Mouse (Mus musculus): ENCODE data around the gene Alas2. TPM values are rescaled to one million over a fixed set of nuclear protein-coding genes. Genes with fewer than 3 reads are reported as not detected.

Gene Alas2
- total and polyA plus RNA-seq, 2 experiments from 2014 or later = 7.8 to 23.0 TPM

DNA sequence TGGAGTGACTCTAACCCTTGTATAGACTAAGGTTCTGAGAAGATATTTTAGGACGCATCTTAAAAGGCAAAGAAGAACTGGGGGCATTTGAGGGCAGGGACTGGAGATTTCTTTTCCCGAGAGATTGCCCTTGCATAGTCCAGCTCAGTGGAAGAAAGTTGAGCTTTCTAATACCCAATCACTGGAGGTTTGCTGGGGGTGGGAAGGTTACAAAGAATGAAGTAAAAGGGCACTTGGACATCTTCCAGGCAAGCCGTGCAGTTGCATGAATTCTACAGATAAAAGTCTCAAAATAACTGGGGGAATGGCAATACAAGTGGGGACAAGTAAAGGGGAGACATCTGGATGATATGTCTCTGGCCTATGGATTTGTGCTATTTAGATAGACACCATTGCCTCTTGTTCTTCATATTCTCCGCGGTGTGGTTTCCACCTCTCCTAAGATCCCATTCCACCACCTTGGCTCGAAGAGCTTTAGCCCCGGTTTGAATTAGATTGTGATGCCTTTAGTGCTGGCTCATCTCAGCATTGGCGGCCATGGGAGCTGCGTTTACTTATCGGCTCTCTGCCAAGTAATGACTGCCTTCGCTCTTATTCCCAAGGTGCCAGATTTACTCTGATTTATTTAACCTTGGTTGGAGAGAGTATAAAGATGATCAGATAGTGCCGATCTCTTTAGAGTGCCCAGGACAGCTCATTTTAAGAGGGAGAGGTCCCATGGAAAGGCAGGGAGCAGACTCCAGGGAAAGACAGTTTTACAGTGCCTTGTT is 46.3 kb downstream of the Alas2 start:
- Histone ChIP-seq H3K4me1 (ENCODE audit: insufficient read depth, low read length) (no peaks in the 10 kb centered on the region), H3K4me3 (ENCODE audit: low read depth, low read length) (no peak overlapping the region), H3K27me3 (ENCODE audit: insufficient read depth, low read length) (no peaks in the 10 kb centered on the region), H3K9me3 (ENCODE audit: low read length) (no peaks in the 10 kb centered on the region), H3K36me3 (ENCODE audit: insufficient read depth, low read length) (no peaks in the 10 kb centered on the region), H3K27ac (ENCODE audit: low read depth, low read length) (no peak overlapping the region), H3K4me2 (ENCODE audit: low read depth, low read length, poor library complexity, severe bottlenecking) (no peak overlapping the region), H3K9ac (replicated peaks; ENCODE audit: low read length, poor library complexity, severe bottlenecking) (no peak overlapping the region)
- no peak for TF ChIP-seq CTCF (IDR thresholded peaks at IDR 0.05)
- 79% methylated on average over 12 of the region's 12 CpGs for WGBS
- DNase-seq (ENCODE audit: low spot score) = no peak
- ATAC-seq (ENCODE audit: low FRiP score) = no peak

DNA sequence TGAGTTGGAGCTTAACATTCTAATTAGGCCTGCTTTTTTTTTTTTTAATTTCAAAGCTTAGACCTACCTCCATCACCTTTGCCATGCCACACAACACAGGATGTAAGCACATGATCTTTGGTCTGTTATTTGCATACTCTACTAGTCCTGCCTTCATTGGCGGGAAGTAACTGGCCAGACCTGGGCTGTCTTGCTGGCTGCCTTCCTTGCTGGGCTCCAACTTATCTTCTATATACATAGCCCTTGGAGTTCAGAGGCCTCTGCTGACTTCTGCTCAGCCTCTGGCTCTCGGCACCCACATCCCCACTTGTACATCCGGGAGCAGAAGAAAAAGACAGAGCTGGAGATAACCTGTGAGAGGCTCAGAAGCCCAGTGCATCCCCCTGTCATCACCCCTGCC is 47.0 kb downstream of the Alas2 start:
- Histone ChIP-seq H3K9me3 (ENCODE audit: low read length) (no peaks in the 10 kb centered on the region), H3K4me2 (ENCODE audit: low read depth, low read length, poor library complexity, severe bottlenecking) (no peak overlapping the region), H3K4me1 (ENCODE audit: insufficient read depth, low read length) (no peaks in the 10 kb centered on the region), H3K4me3 (ENCODE audit: low read depth, low read length) (no peak overlapping the region), H3K36me3 (ENCODE audit: insufficient read depth, low read length) (no peaks in the 10 kb centered on the region), H3K27ac (ENCODE audit: low read depth, low read length) (no peak overlapping the region), H3K27me3 (ENCODE audit: insufficient read depth, low read length) (no peaks in the 10 kb centered on the region), H3K9ac (replicated peaks; ENCODE audit: low read length, poor library complexity, severe bottlenecking) (no peak overlapping the region)
- ATAC-seq (ENCODE audit: low FRiP score) (no peak), DNase-seq (ENCODE audit: low spot score) (no peak)
- TF ChIP-seq CTCF (IDR thresholded peaks at IDR 0.05) = no peak
- WGBS = 92% methylated on average over 3 of the region's 3 CpGs

- ATAC-seq (ENCODE audit: low FRiP score) = no peak
- TF ChIP-seq CTCF (IDR thresholded peaks at IDR 0.05) = no peak
- no peak overlapping the region for H3K4me2 ChIP-seq (ENCODE audit: low read depth, low read length, poor library complexity, severe bottlenecking)
These were observed 48.0 kb downstream of the Alas2 start for GRCm38 (mm10) chrX:150595016-150595760.

GRCm38 (mm10) chrX:150598882-150599281 is 51.7 kb downstream of the Alas2 start:
- Histone ChIP-seq H3K4me1 (ENCODE audit: insufficient read depth, low read length) (no peaks in the 10 kb centered on the region), H3K27me3 (ENCODE audit: insufficient read depth, low read length) (no peaks in the 10 kb centered on the region), H3K9ac (replicated peaks; ENCODE audit: low read length, poor library complexity, severe bottlenecking) (no peak overlapping the region), H3K9me3 (ENCODE audit: low read length) (no peaks in the 10 kb centered on the region), H3K4me3 (ENCODE audit: low read depth, low read length) (no peak overlapping the region), H3K36me3 (ENCODE audit: insufficient read depth, low read length) (no peaks in the 10 kb centered on the region), H3K4me2 (ENCODE audit: low read depth, low read length, poor library complexity, severe bottlenecking) (no peak overlapping the region), H3K27ac (ENCODE audit: low read depth, low read length) (no peak overlapping the region)
- WGBS = 74% methylated on average over 2 of the region's 2 CpGs
- no peak for TF ChIP-seq CTCF (IDR thresholded peaks at IDR 0.05)
- no peak for ATAC-seq (ENCODE audit: low FRiP score)
- DNase-seq (ENCODE audit: low spot score) = no peak

More at GRCm38 (mm10) chrX:150595016-150595760, 48.0 kb downstream of the Alas2 start:
- no peaks in the 10 kb centered on the region for H3K36me3 ChIP-seq (ENCODE audit: insufficient read depth, low read length)
- no peaks in the 10 kb centered on the region for H3K9me3 ChIP-seq (ENCODE audit: low read length)
- H3K4me3 ChIP-seq (ENCODE audit: low read depth, low read length) = no peak overlapping the region
- WGBS = 77% methylated on average over 9 of the region's 9 CpGs
- no peak overlapping the region for H3K9ac ChIP-seq (replicated peaks; ENCODE audit: low read length, poor library complexity, severe bottlenecking)
- no peak for DNase-seq (ENCODE audit: low spot score)
- H3K27me3 ChIP-seq (ENCODE audit: insufficient read depth, low read length) = no peaks in the 10 kb centered on the region
- H3K4me1 ChIP-seq (ENCODE audit: insufficient read depth, low read length) = no peaks in the 10 kb centered on the region
- no peak overlapping the region for H3K27ac ChIP-seq (ENCODE audit: low read depth, low read length)

Small RNA genes lying within 50 kb of the gene (microRNA-seq; reads per million reads assigned to microRNA genes)
- gene Mir3620 (ENCODE audit: borderline number of aligned reads) = not detected

Other genes starting within 250 kb of the Alas2 start
- 53.8 and 67.6 TPM in 2 replicates for gene Tmem29, start 88.2 kb upstream of the Alas2 start, total RNA-seq (2014; rRNA removed)
- gene Tmem29, start 88.2 kb upstream of the Alas2 start, polyA plus RNA-seq (2015; fragmentation: Nextera tagmentation; extraction: Ambion mirVana) = 85.0 and 97.7 TPM in 2 replicates
- 2.2 and 4.9 TPM in 2 replicates for gene Pfkfb1, start 40.9 kb downstream of the Alas2 start, total RNA-seq (2014; rRNA removed)
- gene Pfkfb1, start 40.9 kb downstream of the Alas2 start, polyA plus RNA-seq (2015; fragmentation: Nextera tagmentation; extraction: Ambion mirVana) = 3.2 and 4.3 TPM in 2 replicates
- 14.3 and 18.6 TPM in 2 replicates for gene Apex2, start 42.5 kb downstream of the Alas2 start, total RNA-seq (2014; rRNA removed)
- 10.3 and 12.1 TPM in 2 replicates for gene Apex2, start 42.5 kb downstream of the Alas2 start, polyA plus RNA-seq (2015; fragmentation: Nextera tagmentation; extraction: Ambion mirVana)
- 155 and 185 TPM in 2 replicates for gene Tro, start 110.2 kb downstream of the Alas2 start, total RNA-seq (2014; rRNA removed)
- 90.4 and 98.7 TPM in 2 replicates for gene Tro, start 110.2 kb downstream of the Alas2 start, polyA plus RNA-seq (2015; fragmentation: Nextera tagmentation; extraction: Ambion mirVana)